Mouse (Mus musculus) cerebellum, postnatal 14 days (tissue): Measurements from ENCODE around the gene Rps11.
"Not testable (repeated sequence)": the region's sequence is repeated elsewhere in the genome, so short reads cannot be mapped to it uniquely, and the experiment has no call there.

ENCODE experiments used
- DNase-seq, 2 experiments: peaks; one replicate each; pipeline ENCODE4 v3.0.0; 2021; ENCODE audit warnings: mixed read lengths in 2 of 2

Rps11 gene

GRCm38 (mm10) chr7:45131850-45132249, 7.6 kb upstream of the Rps11 start:
- no peak for DNase-seq

GRCm38 (mm10) chr7:45129776-45130512, 5.7 kb upstream of the Rps11 start:
- no peak for DNase-seq

GRCm38 (mm10) chr7:45129318-45129717, 5.1 kb upstream of the Rps11 start:
- DNase-seq, result peak in 1 of 2 experiments; percentile 68

DNA sequence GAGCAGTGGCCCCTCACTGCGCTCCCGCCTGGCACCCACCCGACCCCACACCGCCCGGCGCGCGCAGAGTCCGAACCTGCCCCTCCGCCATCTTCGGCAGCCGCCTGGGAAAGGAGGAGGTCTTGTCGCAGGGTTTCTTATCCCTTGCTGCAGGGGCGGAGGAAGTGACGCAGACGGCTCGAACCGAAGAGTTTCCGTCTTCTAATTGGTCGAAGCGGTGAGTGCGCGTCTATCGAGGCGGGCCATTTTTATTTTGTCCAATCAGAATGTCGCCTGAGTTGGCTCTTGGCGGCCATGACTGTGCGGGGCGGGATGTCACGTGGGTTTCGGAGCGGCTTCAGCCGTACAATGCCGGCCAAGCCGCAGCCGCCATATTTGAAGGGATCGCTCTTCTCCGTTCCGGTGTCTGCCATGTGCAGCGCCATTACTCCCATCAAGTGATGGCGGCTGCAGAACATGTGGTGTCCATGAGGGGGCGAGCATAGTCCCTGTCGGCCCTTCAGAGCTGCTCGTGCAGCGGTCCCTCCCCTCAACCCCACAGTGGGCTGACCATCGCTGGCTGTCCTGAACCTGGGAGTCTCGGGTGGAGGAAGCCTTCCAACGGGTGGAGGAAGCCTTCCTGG, 4.5 kb upstream of the Rps11 start, which contains the start of gene Rpl13a:
Gene Rpl13a (minus strand): TSS at position 138 of the 623 bp plus-strand sequence.
- peak; percentile 98 to 99 for DNase-seq

- no peak for DNase-seq
These were observed 3.5 kb upstream of the Rps11 start for GRCm38 (mm10) chr7:45127700-45128224.

DNA sequence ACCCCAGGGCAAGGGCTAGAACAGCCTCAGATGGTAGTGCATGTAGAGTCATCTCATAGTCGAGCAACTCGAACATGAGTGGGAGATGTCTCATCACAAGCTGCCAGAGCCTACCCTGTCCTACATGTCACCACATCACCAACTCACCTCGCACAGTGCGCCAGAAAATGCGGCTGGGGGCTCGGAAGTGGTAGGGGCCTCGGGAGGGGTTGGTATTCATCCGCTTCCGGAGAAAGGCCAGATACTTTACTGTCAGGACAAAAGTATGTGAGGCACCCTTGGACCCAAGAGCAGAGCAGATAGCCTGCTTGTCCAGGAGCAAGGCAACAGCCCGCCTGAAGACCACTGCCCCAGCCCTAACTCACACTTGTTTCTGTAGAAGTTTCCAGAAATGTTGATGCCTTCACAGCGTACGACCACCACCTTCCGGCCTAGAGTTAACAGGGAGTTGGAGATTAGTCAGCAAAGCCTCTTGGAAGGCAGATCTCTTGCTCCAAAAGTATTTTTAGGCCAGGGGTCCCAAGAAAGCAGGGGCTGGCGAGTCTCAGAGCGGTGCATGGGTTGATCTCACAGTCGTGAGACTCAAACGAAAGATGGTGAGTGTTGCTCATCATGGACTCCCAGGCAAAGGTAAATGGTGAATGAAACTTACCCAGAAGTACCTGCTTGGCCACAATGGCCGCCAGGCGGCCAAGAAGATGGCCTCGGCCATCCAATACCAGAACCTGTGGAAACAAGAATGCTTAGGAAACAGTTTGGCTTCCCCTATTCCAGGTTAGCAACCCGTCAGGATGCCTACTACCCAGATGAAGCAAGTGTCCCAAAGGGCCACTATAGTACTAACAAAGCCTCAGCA, 2.8 kb upstream of the Rps11 start:
- no peak for DNase-seq

DNA sequence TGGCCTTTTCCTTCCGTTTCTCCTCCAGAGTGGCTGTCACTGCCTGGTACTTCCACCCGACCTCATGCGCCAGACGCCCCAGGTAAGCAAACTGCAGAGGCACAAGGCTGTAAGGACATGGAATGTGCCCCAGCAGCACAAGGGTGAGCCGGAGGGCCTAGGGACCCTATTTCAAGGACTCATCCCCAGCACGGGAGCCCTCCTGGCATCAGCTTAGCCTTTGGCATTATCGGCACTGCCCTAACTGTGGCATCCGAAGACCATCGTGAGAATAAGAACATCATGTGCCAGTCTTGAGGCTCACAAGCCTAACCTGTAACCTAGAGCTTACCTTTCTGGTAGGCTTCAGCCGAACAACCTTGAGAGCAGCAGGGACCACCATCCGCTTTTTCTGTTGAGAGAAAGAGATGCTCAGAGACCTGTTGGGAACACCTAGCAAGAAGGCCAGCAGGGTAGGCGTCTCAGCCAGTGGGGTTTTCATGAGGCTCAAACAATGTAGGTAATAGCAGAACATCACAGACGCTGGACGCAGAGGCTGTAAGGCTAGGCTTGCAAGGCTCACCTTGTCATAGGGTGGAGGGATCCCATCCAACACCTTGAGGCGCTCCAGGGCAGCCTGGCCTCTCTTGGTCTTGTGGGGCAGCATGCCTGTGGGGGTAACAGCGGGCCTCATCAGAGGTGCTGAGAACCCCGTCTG, 2.1 kb upstream of the Rps11 start:
- DNase-seq, result no peak

- DNase-seq, result not testable (repeated sequence)
These were observed 1.4 kb upstream of the Rps11 start for GRCm38 (mm10) chr7:45125649-45126048.

GRCm38 (mm10) chr7:45125144-45125600, 933 bp upstream of the Rps11 start:
- no peak for DNase-seq

- DNase-seq, result peak; percentile 35 to 46
These were observed 1.1 kb downstream of the Rps11 start for GRCm38 (mm10) chr7:45123186-45123570.

DNA sequence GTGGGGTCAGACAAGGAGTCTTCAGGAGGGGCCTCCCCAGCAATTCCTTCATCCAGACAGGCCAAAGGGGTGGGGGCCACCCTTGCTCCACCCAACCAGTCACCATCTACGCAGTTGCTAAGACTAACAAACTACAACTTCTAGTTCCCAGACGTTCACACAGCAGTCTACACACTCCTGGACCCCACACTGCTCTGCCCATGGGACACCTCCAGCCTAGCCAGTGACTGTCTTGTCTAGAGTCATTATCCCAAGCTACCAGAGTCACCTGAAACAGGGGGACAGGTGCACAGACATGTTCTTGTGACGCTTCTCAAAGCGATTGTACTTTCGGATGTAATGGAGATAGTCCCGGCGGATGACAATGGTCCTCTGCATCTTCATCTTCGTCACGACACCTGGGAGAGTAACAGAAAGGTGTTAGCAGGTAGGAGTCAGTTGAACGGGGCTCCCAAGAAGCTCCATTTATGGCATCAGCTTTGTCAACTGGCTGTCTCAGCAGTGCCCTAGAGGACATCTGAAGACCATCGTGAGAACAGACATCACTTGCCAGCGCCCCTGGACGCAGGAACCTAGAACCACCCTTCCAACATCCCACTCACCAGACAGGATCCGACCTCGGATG, 1.6 kb downstream of the Rps11 start:
- no peak for DNase-seq

DNA sequence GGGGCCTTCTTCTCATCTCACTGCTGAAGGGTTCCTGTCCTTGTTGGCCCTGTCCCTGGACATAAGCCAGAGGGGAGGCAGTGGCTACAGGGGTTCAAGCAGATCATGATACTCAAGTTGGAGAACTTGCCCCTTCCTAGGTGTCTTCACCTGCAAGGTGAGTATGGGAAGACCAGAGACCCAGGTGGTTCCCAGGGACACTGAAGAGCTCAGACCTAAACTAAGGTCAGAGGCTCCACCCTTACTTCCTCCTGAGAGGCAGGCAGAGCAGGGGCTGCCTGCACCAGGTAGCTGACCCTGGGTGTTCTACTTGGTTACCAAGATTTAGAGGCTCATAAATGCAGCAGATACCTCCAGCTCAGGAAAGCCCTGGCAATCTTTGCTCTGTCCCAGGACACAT, 2.3 kb downstream of the Rps11 start:
- DNase-seq, result no peak

DNA sequence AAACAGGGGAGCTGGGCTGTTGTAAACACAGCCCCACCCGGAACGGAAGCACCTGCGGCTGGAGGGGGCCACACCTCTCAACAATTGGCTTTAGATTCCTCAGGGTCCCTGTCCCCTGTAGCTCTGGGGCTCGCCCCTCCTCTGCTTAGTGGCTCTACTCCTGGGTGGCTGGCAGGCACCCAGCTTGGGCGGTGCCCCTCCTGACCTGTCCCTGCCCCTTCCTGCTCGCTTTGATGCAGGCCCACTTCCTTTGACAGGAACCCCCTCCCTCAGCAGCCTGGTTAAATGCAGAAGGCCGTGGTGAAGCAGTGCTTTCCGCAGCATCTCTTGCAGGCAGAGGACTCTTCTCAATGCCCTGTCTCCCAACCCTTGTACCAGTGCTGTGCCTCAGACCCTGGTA, 2.8 kb downstream of the Rps11 start:
- no peak for DNase-seq

DNA sequence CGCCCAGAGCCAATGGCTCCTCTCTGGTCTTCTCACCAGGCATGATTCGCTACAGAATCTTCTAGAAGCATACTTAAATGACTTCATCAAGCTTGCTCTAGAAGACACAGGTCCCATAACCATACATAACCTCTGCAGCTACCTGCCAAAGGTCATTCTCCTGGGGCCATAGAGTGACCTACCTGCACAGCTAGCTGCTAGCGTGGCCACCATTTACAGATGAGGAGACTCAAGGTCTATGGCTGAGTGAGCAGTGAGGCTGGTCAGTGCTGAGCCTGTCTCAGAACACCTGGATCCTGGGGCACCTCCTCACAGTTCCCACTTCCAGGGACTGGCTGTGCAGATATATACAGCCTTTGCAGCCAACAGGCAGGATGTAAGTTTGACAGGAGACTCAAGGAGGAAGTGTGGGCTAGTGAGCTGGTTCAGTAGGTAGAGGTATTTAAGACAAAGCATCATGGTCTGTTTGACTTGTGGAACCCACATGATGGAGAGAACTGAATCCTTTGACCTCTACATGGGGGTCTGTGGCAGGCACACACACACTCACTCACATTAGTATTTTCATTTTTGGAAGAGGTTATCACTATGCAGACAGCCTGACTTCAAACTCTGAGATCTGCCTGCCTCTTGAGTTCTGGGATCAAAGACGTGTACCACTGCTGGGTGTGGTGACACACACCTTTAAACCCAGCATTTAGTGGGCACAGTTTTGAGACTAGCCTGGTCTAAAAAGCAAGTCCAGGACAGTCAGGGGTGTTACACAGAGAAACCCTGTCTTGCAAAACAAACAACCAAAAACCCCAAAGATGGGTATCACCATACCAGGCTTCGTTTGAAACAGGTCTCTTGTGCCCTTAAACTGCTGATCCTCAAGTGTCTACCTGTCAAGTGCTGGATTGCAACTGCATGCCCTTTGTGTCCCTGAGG, 4.2 kb downstream of the Rps11 start:
- DNase-seq, result no peak

GRCm38 (mm10) chr7:45118336-45118735, 5.9 kb downstream of the Rps11 start:
- no peak for DNase-seq

DNA sequence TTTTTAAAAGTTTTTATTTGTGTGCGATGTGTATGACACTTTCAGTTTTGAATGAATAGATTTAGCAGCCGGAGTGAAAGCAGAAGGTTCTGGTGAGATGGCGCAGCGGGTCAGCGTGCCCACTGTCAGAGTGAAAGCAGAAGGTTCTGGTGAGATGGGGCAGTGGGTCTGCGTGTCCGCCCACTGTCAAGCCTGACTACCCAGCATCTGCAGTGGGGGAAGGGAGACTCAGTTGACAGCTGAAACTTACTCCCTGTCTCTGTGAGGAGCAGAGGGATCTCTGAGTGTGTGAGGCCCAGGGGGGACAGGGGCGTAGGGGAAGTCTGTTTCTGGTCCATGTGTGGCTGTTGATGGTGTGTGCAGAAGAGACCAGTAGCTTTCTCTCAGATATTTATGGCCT, 6.7 kb downstream of the Rps11 start:
- DNase-seq, result no peak

- DNase-seq, result no peak
These were observed 10.8 kb downstream of the Rps11 start for GRCm38 (mm10) chr7:45113476-45113875.

DNA sequence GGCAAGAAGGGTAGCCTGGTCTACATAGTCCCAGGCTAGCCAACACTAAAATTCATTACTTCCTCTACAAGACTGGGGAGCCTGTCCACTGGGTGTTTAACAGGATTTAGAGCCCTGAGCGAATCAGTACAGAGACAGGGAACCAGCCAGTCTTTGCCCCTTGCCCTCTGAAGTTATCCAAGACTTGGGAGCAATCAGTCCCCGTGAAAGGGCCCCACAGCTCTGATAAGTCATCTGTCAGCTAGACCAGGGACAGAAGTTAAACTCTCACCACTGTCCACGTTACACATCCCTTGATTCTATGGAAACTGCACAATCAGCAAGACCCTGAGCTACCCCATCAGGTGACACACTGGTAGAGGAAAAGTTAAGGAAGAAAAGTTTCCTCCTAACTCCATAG, 11.7 kb downstream of the Rps11 start:
- DNase-seq, result no peak

- DNase-seq, result no peak
These were observed 12.3 kb downstream of the Rps11 start for GRCm38 (mm10) chr7:45111940-45112339.

DNA sequence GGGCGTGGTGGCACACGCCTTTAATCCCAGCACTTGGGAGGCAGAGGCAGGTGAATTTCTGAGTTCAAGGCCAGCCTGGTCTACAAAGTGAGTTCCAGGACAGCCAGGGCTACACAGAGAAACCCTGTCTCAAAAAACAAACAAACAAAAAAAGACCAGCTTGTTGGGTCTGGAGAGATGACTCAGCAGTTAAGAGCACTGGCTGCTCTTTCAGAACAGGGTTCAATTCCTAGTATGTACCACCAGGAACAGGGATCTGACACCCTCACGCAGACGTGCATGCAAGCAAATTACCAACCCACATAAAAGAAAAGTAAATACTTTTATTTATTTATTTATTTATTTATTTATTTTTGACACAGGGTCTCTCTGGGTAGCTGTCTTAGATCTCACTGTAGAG, 14.2 kb downstream of the Rps11 start:
- not testable (repeated sequence) for DNase-seq
